Mouse (Mus musculus) kidney, postnatal 25 days (tissue): ENCODE measurements around the gene Zfand2b.
A peak's percentile ranks its signal among the peaks of the same experiment; 100 is the strongest.

Experiments used
- DNase-seq, 2 experiments: peaks; one replicate each; pipeline ENCODE4 v3.0.0; 2021; ENCODE audit warnings: mixed read lengths in 2 of 2

The Zfand2b gene

DNA sequence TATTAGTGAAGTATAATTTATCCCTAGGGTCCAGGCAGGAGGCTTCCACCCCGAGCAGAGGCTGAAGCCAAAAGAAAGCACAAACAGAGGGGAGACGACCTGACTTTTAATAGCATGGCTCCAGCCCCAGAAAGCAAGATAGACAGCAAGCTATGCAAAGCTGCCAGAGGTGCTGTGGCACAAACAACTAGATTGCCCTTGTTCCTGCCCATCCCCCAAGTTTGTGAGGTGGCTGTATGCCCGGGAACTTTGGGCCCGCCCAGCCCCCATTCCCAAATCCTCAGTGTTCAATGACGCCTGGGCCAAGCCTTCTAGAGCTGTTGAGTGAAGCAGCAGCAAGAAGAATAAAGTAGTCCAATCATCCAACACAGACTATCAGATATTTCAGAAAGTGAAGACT, 46.4 kb downstream of the Zfand2b start:
- DNase-seq: peak; percentile 80 to 88

DNA sequence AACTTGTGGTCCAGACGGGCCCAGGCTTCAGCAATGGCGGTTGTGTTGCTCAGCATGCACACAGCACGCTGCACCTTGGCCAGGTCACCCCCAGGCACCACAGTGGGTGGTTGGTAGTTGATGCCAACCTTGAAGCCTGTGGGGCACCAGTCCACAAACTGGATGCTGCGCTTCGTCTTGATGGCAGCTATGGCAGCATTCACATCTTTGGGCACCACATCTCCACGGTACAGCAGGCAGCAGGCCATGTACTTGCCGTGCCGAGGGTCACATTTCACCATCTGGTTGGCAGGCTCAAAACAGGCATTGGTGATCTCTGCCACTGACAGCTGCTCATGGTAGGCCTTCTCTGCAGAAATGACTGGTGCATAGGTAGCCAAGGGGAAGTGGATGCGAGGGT, 47.3 kb downstream of the Zfand2b start:
- peak in 1 of 2 experiments; percentile 60 for DNase-seq

DNA sequence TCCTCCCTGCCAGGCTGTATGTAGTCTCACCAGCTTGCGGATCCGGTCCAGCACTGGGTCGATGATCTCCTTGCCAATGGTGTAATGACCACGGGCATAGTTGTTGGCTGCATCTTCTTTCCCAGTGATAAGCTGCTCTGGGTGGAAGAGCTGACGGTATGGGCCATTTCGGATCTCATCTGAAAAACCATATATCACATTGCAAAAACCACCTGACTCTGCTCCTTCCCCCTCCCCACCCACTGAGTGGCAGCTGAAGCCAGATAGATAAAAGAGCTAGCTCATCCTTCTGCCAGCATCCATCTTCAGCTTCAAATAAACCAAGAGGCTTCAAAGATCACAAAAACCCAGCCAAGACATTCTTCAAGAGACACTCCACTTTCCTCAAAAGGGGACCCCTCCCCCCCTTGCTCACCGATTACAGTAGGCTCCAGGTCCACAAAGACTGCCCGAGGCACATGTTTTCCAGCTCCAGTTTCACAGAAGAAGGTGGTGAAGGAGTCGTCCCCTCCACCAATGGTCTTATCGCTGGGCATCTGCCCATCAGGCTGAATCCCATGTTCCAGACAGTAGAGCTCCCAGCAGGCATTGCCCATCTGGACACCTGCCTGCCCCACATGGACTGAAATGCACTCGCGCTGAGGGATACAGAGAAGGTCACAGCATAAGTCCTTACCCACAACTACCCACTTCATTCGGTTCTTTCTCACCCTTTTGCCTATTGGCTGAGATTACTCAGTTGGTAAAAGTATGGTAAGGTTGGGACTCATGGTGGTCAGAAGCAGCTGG, 48.5 kb downstream of the Zfand2b start:
- peak in 1 of 2 experiments; percentile 75 for DNase-seq

DNA sequence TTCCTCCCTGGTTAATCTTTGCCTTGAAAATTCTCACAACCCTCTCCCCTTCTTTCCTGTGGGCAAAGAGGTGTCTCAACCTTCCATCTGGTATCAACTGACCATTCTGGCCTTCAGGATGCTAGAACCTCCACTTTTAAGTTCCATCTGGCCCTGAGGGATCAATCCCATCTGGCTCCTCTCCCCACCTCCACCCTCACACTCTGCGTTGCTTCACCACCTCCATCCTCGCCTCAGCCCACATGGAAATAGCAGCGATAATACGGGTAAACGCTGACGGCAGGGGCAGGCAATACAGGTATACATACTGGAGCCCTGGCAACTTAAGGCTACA, 49.4 kb downstream of the Zfand2b start:
- DNase-seq: no peak

DNA sequence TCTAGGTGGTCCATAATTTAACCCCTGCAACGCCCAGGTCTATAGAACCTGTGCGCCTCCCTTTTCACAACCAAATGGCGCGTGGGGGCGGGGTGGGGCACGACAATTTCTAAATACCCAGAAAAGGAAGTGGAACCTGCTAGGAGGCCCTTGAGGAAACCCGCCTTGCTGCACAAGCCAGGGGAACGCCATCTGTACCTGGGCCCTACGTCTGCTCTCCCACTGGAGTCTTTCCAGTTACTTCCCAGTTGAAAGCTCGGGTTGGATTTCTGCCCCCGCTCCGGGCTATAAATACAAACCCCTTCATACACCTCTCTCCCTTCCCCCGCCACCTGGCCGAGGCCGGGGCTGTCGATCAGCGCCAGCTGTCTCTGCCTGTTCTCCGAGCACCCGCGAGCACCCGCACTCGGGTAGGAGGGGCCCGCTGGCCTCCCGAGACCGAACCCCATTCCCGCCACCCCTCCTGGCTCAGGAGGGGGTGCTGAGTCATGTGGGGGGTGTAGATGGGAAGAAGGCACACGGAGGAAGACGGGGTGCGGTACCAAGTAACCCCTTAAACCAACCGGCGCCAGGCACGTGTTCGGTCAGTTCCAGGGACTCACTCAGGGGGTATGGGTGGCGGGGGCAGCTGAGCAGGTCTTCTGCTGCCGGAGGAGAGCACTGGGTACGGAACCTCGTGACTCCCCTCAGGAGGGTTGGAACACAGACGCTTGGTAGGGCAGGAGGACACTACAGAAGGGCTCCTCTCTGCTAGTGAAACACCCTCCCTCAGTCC, 50.0 kb downstream of the Zfand2b start:
- peak; percentile 42 to 74 for DNase-seq

DNA sequence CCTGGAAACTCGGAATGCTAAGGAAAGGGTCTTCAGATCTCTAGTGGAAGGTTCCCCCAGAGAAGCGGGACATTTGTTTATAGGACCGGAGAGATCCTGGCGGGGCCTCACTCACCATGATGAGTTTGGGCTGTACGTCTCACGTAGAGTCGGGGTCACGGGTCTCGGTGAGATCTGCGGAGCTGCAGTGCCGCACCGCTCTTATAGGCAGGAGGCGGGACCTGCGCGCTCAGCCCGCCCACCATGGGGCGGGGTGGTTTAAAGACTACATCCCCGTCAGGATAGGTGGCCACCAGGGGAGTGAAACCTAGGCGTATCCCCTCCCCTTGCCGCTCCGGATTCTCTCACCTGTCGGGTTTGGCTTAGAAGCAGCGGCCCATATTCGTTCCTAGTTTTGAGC, 50.6 kb downstream of the Zfand2b start:
- DNase-seq: peak; percentile 94 to 97

DNA sequence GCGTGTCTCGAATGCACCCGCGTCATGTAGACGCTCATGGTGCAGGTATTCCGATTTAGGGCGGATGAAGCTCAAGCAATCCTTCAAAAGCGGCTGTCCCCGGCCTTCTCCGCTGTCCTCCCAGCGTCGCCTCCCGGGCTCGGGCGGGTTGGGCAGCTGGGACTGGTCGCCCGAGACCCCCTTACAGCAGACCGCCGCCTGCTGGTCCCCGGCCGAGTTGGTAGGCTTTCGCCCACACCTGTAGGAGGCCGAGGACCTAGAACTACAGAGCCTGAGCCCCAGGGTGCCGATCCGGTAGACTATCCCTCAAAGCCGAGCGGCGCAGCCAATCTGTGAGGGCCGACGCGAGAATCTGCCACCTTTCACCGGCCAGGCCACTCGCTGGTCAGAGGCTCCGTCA, 51.1 kb downstream of the Zfand2b start, which contains the start of gene Tuba4a:
Gene Tuba4a, minus strand, starts transcription at position 335 of the 400 bp plus-strand sequence.
- peak; percentile 31 to 72 for DNase-seq
